Mouse (Mus musculus): ENCODE results near the gene 5830473C10Rik.

- TF ChIP-seq TAL1 (IDR thresholded peaks at IDR 0.05; ENCODE audit: low read length): no peak
- no peak for TF ChIP-seq GATA1 (IDR thresholded peaks at IDR 0.05; ENCODE audit: low read length)
These were observed 16.8 kb downstream of the 5830473C10Rik start for GRCm38 (mm10) chr5:90577751-90578150.

All from erythroblast, embryonic 14.5 days (primary cell).